Mouse (Mus musculus) ES-Bruce4 (cell line): ENCODE results near the gene Gm973.

ENCODE experiments used
- CTCF ChIP-seq: IDR thresholded peaks from one replicate; pipeline ENCODE4 v1.8.1; 2011; ENCODE audit warnings: low read depth, low read length
- EP300 ChIP-seq: IDR thresholded peaks from 2 replicates; pipeline ENCODE4 v1.6.1; 2011; ENCODE audit warnings: low read depth, low read length; ENCODE audit not compliant: insufficient read depth
- POLR2A ChIP-seq: IDR thresholded peaks from one replicate; pipeline ENCODE4 v1.8.1; 2011; ENCODE audit warnings: low read length; ENCODE audit not compliant: insufficient read depth

- TF ChIP-seq POLR2A (no peak), CTCF (no peak), EP300 (no peak)
These were observed 34.2 kb downstream of the Gm973 start for GRCm38 (mm10) chr1:59550227-59550626.
